Mouse (Mus musculus) ES-E14 (cell line): Measurements from ENCODE around the gene Hspb11. TPM values are rescaled to one million over a fixed set of nuclear protein-coding genes. Genes with fewer than 3 reads are reported as not detected.

Source experiments
- DNase-seq: peaks from one replicate; pipeline ENCODE4 v3.0.0-alpha.2; 2013; ENCODE audit warnings: low read depth, low spot score
- H3K27ac ChIP-seq: 2 replicates; pipeline ENCODE4 v1.5.1; 2012; ENCODE audit warnings: low read depth, mild to moderate bottlenecking, low read length, moderate library complexity, mixed read lengths; ENCODE audit not compliant: poor library complexity, insufficient read depth, severe bottlenecking
- H3K36me3 ChIP-seq: 2 replicates; pipeline ENCODE4 v1.6.1; 2012; ENCODE audit warnings: mild to moderate bottlenecking, low read length, moderate library complexity, mixed read lengths; ENCODE audit not compliant: control insufficient read depth, poor library complexity, insufficient read depth, severe bottlenecking
- H3K4me1 ChIP-seq, 2 experiments: fragments of 150-350 bp in 1 of 2; sonication (generic) in 1 of 2; 2 replicates each; pipeline ENCODE4 v1.6.1; 2012; ENCODE audit warnings: low read length in 2 of 2, mild to moderate bottlenecking in 1 of 2, mixed read lengths in 1 of 2; ENCODE audit not compliant: control insufficient read depth in 2 of 2, insufficient read depth in 2 of 2, poor library complexity in 1 of 2
- H3K4me3 ChIP-seq, 2 experiments: fragments of 150-350 bp in 1 of 2; sonication (generic) in 1 of 2; 2 replicates each; pipeline ENCODE4 v1.5.1; 2012; ENCODE audit warnings: low read length in 2 of 2, low read depth in 1 of 2, mild to moderate bottlenecking in 1 of 2, mixed read lengths in 1 of 2; ENCODE audit not compliant: insufficient read depth in 1 of 2, poor library complexity in 1 of 2, severe bottlenecking in 1 of 2
- H3K9ac ChIP-seq: 2 replicates; pipeline ENCODE4 v1.6.1; 2012; ENCODE audit warnings: low read depth, mild to moderate bottlenecking, low read length, mixed read lengths; ENCODE audit not compliant: poor library complexity, insufficient read depth, severe bottlenecking
- H3K9me3 ChIP-seq: fragments of 150-350 bp; sonication (generic); 2 replicates; pipeline ENCODE4 v1.6.1; 2012; ENCODE audit warnings: low read depth, mild to moderate bottlenecking, low read length; ENCODE audit not compliant: control insufficient read depth, insufficient read depth
- CHD2 ChIP-seq: IDR thresholded peaks from 2 replicates; pipeline ENCODE4 v1.6.1; 2014; ENCODE audit warnings: mild to moderate bottlenecking, low read depth, low read length, inconsistent platforms
- HCFC1 ChIP-seq: IDR thresholded peaks from 2 replicates; pipeline ENCODE4 v1.6.1; 2012; ENCODE audit warnings: low read length, inconsistent platforms, borderline replicate concordance; ENCODE audit not compliant: insufficient read depth
- MAFK ChIP-seq: IDR thresholded peaks from 2 replicates; pipeline ENCODE4 v1.6.1; 2014; ENCODE audit warnings: mild to moderate bottlenecking, low read depth, low read length, inconsistent platforms; ENCODE audit not compliant: insufficient read depth
- ZC3H11A ChIP-seq: IDR thresholded peaks from 2 replicates; pipeline ENCODE4 v1.6.1; 2012; ENCODE audit warnings: low read depth, mild to moderate bottlenecking, inconsistent platforms, low read length, borderline replicate concordance
- ZNF384 ChIP-seq: IDR thresholded peaks from 2 replicates; pipeline ENCODE4 v1.6.1; 2012; ENCODE audit warnings: low read depth, low read length, inconsistent platforms
- in situ Hi-C, 2 experiments: fragments of 600-800 bp; cut with MboI; formaldehyde crosslinking; loops; one replicate each; pipeline ENCODE4 v1.15.1; 2025; ENCODE audit warnings: low sequenced_read_pairs in 2 of 2, inconsistent platforms in 1 of 2; ENCODE audit not compliant: unreplicated experiment in 2 of 2
- total RNA-seq: library from RNA; depleted of rRNA; stranded (reverse); fragments of 300-350 nt; gene quantifications from 2 replicates; pipeline ENCODE4 v1.2.3, GENCODE M21; 2012

Hspb11 gene
- total RNA-seq, 1 experiment: 9.4 TPM

GRCm38 (mm10) chr4:107302221-107302620 lies 48.8 kb downstream of the Hspb11 start:
- H3K36me3 ChIP-seq: no peaks in the 10 kb centered on the region
- no peaks in the 10 kb centered on the region for H3K9me3 ChIP-seq
- no peak overlapping the region for H3K27ac ChIP-seq
- DNase-seq: no peak
- H3K9ac ChIP-seq: no peak overlapping the region
- no peak overlapping the region for H3K4me3 ChIP-seq
- in situ Hi-C loops: no loop called here
- no peaks in the 10 kb centered on the region for H3K4me1 ChIP-seq
- TF ChIP-seq ZNF384 (no peak), MAFK (no peak), HCFC1 (no peak), CHD2 (no peak), ZC3H11A (no peak)

GRCm38 (mm10) chr4:107302832-107303231 lies 49.4 kb downstream of the Hspb11 start:
- no peak for DNase-seq
- Histone ChIP-seq H3K9me3 (no peaks in the 10 kb centered on the region), H3K36me3 (no peaks in the 10 kb centered on the region), H3K27ac (no peak overlapping the region), H3K9ac (no peak overlapping the region), H3K4me1 (no peaks in the 10 kb centered on the region), H3K4me3 (no peak overlapping the region)
- no peak for TF ChIP-seq ZNF384
- TF ChIP-seq CHD2: no peak
- no peak for TF ChIP-seq HCFC1
- TF ChIP-seq MAFK: no peak
- no peak for TF ChIP-seq ZC3H11A
- in situ Hi-C loops: no loop called here

GRCm38 (mm10) chr4:107303531-107303930 lies 50.1 kb downstream of the Hspb11 start:
- no peaks in the 10 kb centered on the region for H3K36me3 ChIP-seq
- H3K4me3 ChIP-seq: no peak overlapping the region
- H3K9me3 ChIP-seq: no peaks in the 10 kb centered on the region
- no peak for DNase-seq
- H3K9ac ChIP-seq: no peak overlapping the region
- H3K27ac ChIP-seq: no peak overlapping the region
- no peak for TF ChIP-seq HCFC1
- no peak for TF ChIP-seq CHD2
- no peak for TF ChIP-seq ZNF384
- no peak for TF ChIP-seq ZC3H11A
- no peak for TF ChIP-seq MAFK
- in situ Hi-C loops: no loop called here
- no peaks in the 10 kb centered on the region for H3K4me1 ChIP-seq

DNA sequence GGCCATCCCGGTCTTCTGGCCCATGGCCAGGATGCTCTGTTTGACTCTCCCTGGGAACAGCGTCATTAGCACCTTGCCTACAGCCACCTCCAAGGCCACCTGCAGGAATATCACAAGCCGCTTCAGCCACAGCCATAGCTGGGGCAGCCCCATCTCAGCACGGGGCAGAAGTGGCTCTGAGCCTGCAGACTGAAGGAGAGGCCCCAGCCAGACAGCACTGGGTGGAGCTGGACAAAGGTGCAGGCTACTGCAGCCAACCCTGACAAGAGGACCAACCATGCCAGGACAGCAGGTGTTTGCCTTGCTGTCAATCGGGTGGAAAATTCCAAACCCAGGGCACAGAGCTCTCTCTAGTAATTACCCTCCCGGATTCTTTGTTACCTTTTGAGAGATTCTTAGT lies 53.6 kb downstream of the Hspb11 start, which contains the start of gene Dio1:
TSS of gene Dio1 (minus strand) at position 204 of the 400 bp plus-strand sequence.
- no peak within 1 kb of the TSS for H3K9ac ChIP-seq
- no peaks in the 10 kb centered on the region for H3K36me3 ChIP-seq
- no peaks in the 10 kb centered on the region for H3K9me3 ChIP-seq
- no peak for DNase-seq
- no peak for TF ChIP-seq ZNF384
- TF ChIP-seq HCFC1: no peak
- TF ChIP-seq MAFK: no peak
- TF ChIP-seq CHD2: no peak
- TF ChIP-seq ZC3H11A: no peak
- H3K4me3 ChIP-seq: no peak within 1 kb of the TSS
- H3K4me1 ChIP-seq: no peaks in the 10 kb centered on the region
- in situ Hi-C loops: no loop called here
- no peak within 1 kb of the TSS for H3K27ac ChIP-seq
